Mouse (Mus musculus): Measurements from ENCODE around the gene Sdk2.

GRCm38 (mm10) chr11:113751484-113752084, 315.3 kb downstream of the Sdk2 start, which contains the start of gene Cdc42ep4:
- TF ChIP-seq CTCF (IDR thresholded peaks at IDR 0.05) (no peak), EP300 (IDR thresholded peaks at IDR 0.05) (peak; percentile 37; the same call in 1 of the 2 replicates)
